Mouse (Mus musculus) v-Abl transformed pro-B cells (cell line): ENCODE results near the gene Zfp978.

Experiments
- in situ Hi-C, 2 experiments: fragments of 400-800 bp; cut with MboI; formaldehyde crosslinking; loops; one replicate each; pipeline ENCODE4 v1.15.1; 2025; ENCODE audit not compliant: unreplicated experiment in 2 of 2

Zfp978 gene

GRCm38 (mm10) chr4:147433017-147433416, 71.9 kb downstream of the Zfp978 start:
- in situ Hi-C loops, result loop anchor here (5.0 to 25.0 kb wide), 3 partner anchors 311 to 1998 kb away; no protein-coding TSS in a partner anchor

- in situ Hi-C loops, result loop anchor here (5.0 to 25.0 kb wide), 3 partner anchors 312 to 1999 kb away; no protein-coding TSS in a partner anchor
These were observed 72.8 kb downstream of the Zfp978 start for GRCm38 (mm10) chr4:147433874-147434273.
